Mouse (Mus musculus): ENCODE results near the gene Nell2. TPM values are rescaled to one million over a fixed set of nuclear protein-coding genes. Genes with fewer than 3 reads are reported as not detected.

Nell2 gene
- polyA plus RNA-seq, 1 experiment from 2014 or later = 1.9 TPM

DNA sequence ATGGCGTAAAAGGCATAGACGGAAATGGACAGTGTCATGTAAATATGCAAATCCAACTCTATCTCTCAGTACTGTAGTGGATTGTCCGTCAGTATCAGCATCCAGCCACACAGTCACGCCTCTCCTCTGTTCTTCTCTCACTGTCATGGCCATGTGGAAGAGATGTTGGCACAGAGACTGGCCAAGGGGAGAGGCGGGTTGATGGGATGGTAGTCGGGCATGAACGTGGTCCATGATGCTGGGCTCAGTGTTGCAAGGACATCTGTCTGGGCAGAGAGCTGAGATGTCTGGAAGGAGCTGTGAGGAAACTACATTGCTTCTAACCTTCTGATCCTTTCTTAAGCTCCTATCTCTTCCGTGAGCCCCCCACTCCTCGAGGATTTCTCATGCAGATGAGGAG lies 485.9 kb downstream of the Nell2 start:
- Histone ChIP-seq H3K9ac (ENCODE audit: low read length) (no peak overlapping the region), H3K4me1 (ENCODE audit: control insufficient read depth, insufficient read depth, low read length) (no peaks in the 10 kb centered on the region), H3K4me3 (ENCODE audit: low read length) (no peak overlapping the region), H3K27me3 (ENCODE audit: control insufficient read depth, insufficient read depth, low read length) (no peaks in the 10 kb centered on the region), H3K9me3 (replicated peaks; ENCODE audit: control insufficient read depth, low read length) (no peaks in the 10 kb centered on the region), H3K36me3 (ENCODE audit: control insufficient read depth, insufficient read depth) (no peaks in the 10 kb centered on the region), H3K27ac (ENCODE audit: low read length) (no peak overlapping the region), H3K4me2 (ENCODE audit: low read depth, low read length) (no peak overlapping the region)
- ATAC-seq (replicated peaks; ENCODE audit: extremely low read depth, insufficient read depth, low FRiP score) = no peak
- 70% methylated on average over 9 of the region's 9 CpGs for WGBS

- Histone ChIP-seq H3K27me3 (ENCODE audit: control insufficient read depth, insufficient read depth, low read length) (no peaks in the 10 kb centered on the region), H3K4me2 (ENCODE audit: low read depth, low read length) (no peak overlapping the region), H3K4me3 (ENCODE audit: low read length) (no peak overlapping the region), H3K9me3 (replicated peaks; ENCODE audit: control insufficient read depth, low read length) (no peaks in the 10 kb centered on the region), H3K9ac (ENCODE audit: low read length) (no peak overlapping the region), H3K27ac (ENCODE audit: low read length) (no peak overlapping the region), H3K4me1 (ENCODE audit: control insufficient read depth, insufficient read depth, low read length) (no peaks in the 10 kb centered on the region), H3K36me3 (ENCODE audit: control insufficient read depth, insufficient read depth) (no peaks in the 10 kb centered on the region)
- 73% methylated on average over 5 of the region's 5 CpGs for WGBS
- ATAC-seq (replicated peaks; ENCODE audit: extremely low read depth, insufficient read depth, low FRiP score) = no peak
Measured at GRCm38 (mm10) chr15:95029487-95029875, 498.9 kb downstream of the Nell2 start.

DNA sequence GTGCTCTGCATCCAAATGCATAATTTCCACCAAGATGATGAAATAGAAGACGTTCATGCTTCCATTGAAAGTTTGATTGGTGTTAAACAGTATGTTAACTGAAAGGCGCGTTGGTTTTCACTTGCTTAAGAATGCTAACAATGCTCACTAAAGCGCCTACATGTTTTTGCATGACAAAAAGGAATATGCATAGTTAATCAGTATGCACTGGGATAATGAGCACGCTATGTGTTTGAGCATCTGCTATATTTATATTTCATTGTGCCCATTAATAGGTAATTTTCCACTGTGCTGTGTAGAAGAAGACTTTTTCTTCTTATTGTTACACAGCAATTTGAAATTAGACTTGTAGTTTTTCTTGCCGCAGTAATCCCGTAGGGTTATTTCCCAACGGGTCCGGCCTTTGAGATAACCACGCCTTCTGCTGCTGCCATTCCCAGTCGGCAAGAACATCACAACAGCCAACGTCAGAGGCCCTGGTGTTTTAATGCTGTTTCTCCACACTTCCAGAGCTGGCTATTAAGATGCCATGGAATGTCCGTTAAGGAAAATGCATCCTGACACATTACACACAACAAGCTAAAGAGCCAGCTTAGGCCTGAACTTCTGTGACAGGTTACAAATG lies 499.4 kb downstream of the Nell2 start:
- H3K27me3 ChIP-seq (ENCODE audit: control insufficient read depth, insufficient read depth, low read length) = no peaks in the 10 kb centered on the region
- H3K4me3 ChIP-seq (ENCODE audit: low read length) = no peak overlapping the region
- no peaks in the 10 kb centered on the region for H3K9me3 ChIP-seq (replicated peaks; ENCODE audit: control insufficient read depth, low read length)
- no peak overlapping the region for H3K27ac ChIP-seq (ENCODE audit: low read length)
- H3K9ac ChIP-seq (ENCODE audit: low read length) = no peak overlapping the region
- ATAC-seq (replicated peaks; ENCODE audit: extremely low read depth, insufficient read depth, low FRiP score) = no peak
- 83% methylated on average over 13 of the region's 13 CpGs for WGBS
- H3K4me2 ChIP-seq (ENCODE audit: low read depth, low read length) = no peak overlapping the region
- H3K4me1 ChIP-seq (ENCODE audit: control insufficient read depth, insufficient read depth, low read length) = no peaks in the 10 kb centered on the region
- H3K36me3 ChIP-seq (ENCODE audit: control insufficient read depth, insufficient read depth) = no peaks in the 10 kb centered on the region

Other genes starting within 250 kb of the Nell2 start
- 0.04 and 0.33 TPM in 2 replicates for gene Dbx2, start 127.4 kb upstream of the Nell2 start, polyA plus RNA-seq (2015; fragmentation: Nextera tagmentation; extraction: Ambion mirVana)

Data from heart, embryonic 16.5 days (tissue).